Mouse (Mus musculus) liver, embryonic 12.5 days (tissue): ENCODE results near the gene Gm9046. TPM values are rescaled to one million over a fixed set of nuclear protein-coding genes. Genes with fewer than 3 reads are reported as not detected.

Experiments used
- polyA plus RNA-seq: library from polyadenylated mRNA; unstranded; fragments of >200 nt; fragmentation: Nextera tagmentation; extraction: Ambion mirVana; gene quantifications from 2 replicates; pipeline ENCODE4 v1.2.1, GENCODE M21; 2016

Gene Gm9046
- polyA plus RNA-seq, 1 experiment from 2014 or later: not detected

Other genes with a start within 250 kb of the Gm9046 start
- 17.9 and 19.6 TPM in 2 replicates for gene Mdm1, start 201.4 kb downstream of the Gm9046 start, polyA plus RNA-seq
- not detected in 2 replicates for gene Il22, start 138.3 kb downstream of the Gm9046 start, polyA plus RNA-seq
- gene Gm32717, start 102.5 kb downstream of the Gm9046 start, polyA plus RNA-seq: not detected in 2 replicates
- not detected in 2 replicates for gene Gm32802, start 84.6 kb downstream of the Gm9046 start, polyA plus RNA-seq
- not detected in 2 replicates for gene Iltifb, start 48.2 kb downstream of the Gm9046 start, polyA plus RNA-seq
- gene Gm9040, start 16.3 kb downstream of the Gm9046 start, polyA plus RNA-seq: not detected in 2 replicates
- not detected in 2 replicates for gene Gm9044, start 10.8 kb downstream of the Gm9046 start, polyA plus RNA-seq
- gene Gm9045, start 5.4 kb downstream of the Gm9046 start, polyA plus RNA-seq: 0.05 TPM in 1 of 2 replicates, not detected in the other
- gene Gm9048, start 5.4 kb upstream of the Gm9046 start, polyA plus RNA-seq: not detected in 2 replicates
- gene Gm9049, start 10.8 kb upstream of the Gm9046 start, polyA plus RNA-seq: 0.05 TPM in 1 of 2 replicates, not detected in the other
- not detected in 2 replicates for gene Ifng, start 97.8 kb upstream of the Gm9046 start, polyA plus RNA-seq